Mouse (Mus musculus) hematopoietic stem cell, adult 5-6 weeks (primary cell): Measurements from ENCODE around the gene Abcg4. TPM values are rescaled to one million over a fixed set of nuclear protein-coding genes. Genes with fewer than 3 reads are reported as not detected.

ENCODE experiments used
- ATAC-seq, 2 experiments: fragments of 125-278 bp in 1 of 2; replicated peaks in 1 of 2; 2 replicates each; pipeline ENCODE4 v1.8.0; 2016 to 2017; ENCODE audit warnings: inconsistent platforms in 2 of 2, mild to moderate bottlenecking in 2 of 2, moderate number of reproducible peaks in 2 of 2, low read depth in 1 of 2, moderate TSS enrichment in 1 of 2; ENCODE audit not compliant: low FRiP score in 2 of 2, poor library complexity in 2 of 2, severe bottlenecking in 2 of 2, insufficient read depth in 1 of 2, low TSS enrichment in 1 of 2
- total RNA-seq: library from RNA; stranded (forward); fragments of 172-1452, 232-1000 nt; gene quantifications from 2 replicates; pipeline ENCODE4 v1.2.3, GENCODE M21; 2017

The Abcg4 gene
- total RNA-seq, 1 experiment from 2014 or later, result 0.99 TPM

GRCm38 (mm10) chr9:44254508-44255135 lies 33.8 kb downstream of the Abcg4 start:
- no peak for ATAC-seq

DNA sequence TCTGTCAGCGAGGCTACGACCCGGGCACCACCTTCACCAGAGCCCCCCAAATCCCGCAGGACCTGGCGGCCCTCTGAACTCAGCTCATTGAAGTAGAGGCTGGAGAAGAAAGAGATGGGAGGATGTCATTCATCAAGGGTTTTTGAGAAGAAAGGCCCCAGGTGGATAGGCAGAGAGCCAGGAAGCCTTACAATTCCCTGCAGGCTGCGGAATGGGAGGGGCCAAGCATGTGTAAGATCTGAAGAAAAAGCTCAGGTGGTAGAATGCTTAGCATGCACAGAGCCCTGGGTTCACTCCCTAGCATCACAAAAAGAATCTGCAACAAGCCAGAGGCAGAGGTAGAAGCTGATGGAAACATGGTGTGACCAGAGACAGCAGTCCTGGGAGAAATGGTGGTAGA lies 35.0 kb downstream of the Abcg4 start:
- no peak for ATAC-seq

DNA sequence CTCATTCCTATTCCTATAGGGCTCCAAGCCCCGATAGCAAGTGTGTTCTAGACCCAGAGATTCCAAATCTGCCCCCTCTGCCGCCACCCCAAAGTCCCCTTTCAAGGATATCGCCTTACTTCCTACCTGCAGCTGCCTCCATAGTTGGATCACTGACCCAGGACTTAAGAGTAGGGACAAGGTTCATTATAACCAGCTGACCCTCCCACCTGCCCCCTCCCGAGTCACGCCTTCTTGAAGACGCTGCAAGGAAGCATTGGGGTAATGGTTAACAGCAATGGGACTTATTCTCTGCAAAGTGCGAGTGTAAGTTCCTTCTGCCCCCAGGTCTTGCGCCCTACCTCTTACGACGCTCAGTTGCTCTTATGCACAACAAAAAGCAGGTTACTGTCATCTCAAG lies 37.1 kb downstream of the Abcg4 start, which contains the start of gene Pdzd3:
TSS of gene Pdzd3 (minus strand) at position 158 of the 400 bp plus-strand sequence.
- ATAC-seq, result no peak

DNA sequence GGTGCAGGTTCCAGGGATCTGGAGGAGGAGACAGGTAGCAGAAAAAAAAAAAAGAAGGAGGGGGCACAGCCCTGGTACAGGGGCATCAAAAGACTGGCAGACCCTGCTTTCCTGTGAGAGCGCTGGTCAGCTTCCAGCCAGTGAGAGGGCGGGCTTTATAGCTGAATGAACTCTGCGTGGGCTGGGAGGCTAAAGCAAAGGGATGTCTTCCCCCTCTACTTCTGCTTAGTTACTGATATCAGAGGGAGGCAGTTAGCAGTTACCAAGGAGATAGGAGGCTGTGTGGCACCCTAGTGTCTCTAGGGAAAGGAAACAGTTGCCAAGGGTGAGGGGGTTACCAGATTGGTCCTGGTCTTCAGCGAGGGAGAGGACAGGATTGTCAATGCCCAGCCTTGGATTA lies 38.0 kb downstream of the Abcg4 start:
- ATAC-seq, result no peak

DNA sequence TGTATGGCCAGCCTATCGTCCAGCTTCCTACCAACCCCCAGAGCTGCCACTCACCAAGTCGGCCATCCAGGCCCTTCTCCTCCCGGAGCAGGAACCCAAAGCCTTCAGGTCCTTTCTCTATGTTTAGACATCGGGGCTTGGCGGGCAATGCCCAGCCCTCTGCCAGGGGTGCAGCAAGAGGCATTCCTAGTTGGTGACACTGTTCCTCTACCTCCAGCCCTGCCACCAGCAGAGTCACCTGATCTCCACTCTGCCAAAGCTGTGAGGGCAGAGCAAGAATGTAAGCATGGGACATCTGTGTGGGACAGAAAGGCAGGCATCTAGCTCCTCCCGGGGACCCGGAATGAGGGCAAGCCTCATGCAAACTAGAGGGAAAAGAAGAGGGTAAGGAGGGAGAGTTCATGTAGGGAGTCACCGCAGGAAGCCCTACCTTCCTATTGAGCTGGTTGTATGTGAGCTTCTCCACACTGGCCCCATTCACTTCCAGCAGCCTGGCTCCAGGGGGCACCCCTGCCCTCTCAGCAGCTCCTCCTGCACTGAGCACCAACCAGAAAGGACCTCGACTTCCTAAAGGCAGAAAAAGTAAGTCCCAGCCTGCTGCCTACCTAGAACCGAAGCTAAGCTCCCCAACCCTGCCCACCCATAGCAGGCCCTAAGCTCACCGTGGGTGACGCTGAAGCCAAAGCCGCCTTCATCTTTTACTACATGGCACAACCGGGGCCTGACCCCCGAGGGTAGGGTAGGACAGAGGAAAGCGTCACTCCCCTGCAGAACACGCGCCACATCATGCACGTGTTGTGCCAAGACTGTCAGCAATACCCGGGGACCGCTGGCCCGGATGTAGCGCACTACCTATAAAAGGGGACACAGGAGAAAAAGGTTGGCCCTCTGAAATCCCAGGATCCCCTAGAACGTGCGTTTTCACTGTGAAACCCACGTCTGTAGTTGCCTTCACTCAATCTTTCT lies 39.0 kb downstream of the Abcg4 start:
- peak; percentile 85 to 89 for ATAC-seq

DNA sequence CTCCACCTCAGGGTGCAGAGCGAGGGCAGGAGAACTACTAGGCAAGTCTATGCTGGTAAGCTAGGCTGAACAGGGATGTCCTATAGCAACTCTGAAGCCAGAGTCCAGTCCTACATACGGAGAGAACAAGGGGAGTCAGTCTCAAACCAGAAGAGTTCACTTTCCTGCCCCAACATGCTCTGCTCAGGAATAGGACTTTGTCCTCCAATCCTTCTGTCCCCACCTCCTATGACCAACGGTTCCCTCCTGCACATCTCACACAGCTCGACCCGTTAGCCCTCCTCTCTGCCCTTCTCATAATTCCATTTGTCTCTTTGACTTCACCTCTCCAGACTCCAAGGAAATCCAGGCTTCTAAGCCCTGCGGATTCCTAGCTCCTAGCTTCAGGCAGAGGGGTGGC lies 40.5 kb downstream of the Abcg4 start:
- ATAC-seq, result no peak

- no peak for ATAC-seq
Measured at GRCm38 (mm10) chr9:44243621-44244020, 44.8 kb downstream of the Abcg4 start.

DNA sequence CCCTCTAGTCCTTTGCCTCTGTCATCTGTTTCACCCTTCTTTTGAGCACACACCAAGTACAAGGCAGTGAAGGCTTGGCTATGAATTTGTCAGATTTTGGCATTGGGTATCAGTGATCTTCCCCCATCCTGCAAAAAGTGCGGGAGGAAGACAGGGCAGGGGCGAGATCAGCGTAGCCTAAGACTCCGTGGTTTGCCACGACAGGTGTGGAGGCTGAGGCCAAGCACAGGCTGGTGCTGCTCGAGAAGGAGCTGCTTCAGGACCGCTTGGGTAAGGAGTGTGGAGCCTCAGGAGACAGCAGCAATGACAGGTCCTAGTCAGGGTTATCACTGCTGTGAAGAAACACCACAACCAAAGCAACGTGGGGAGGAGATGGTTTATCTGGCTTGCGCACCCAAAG lies 47.0 kb downstream of the Abcg4 start:
- no peak for ATAC-seq

- ATAC-seq, result no peak
Measured at GRCm38 (mm10) chr9:44240911-44241310, 47.5 kb downstream of the Abcg4 start.

- no peak for ATAC-seq
Measured at GRCm38 (mm10) chr9:44240399-44240798, 48.0 kb downstream of the Abcg4 start, which contains the start of gene Ccdc153. Gene Ccdc153, plus strand, starts transcription at chr9:44240676.

DNA sequence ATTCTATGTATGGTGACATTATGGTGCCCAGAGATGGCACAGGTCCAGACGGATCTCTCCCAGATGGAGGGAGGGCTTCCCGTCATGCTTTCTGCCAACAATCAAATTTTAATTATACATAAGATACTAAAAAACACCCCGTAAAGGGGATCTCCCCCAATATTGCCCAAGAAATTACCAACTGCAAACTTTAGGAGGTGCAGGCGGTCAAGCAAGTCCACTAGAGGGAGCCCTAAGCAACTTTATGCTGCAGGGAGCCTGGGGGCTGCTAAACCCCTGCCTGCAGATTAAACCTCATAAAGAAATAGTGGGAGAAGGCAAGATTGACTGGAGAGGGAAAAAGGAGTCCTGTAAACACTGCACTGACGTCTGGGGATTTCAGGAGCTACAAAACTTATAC lies 49.0 kb downstream of the Abcg4 start:
- peak; percentile 40 to 63; a peak in 2 of 4 replicates for ATAC-seq

- no peak for ATAC-seq
Measured at GRCm38 (mm10) chr9:44238501-44239190, 49.8 kb downstream of the Abcg4 start.

- ATAC-seq, result no peak
Measured at GRCm38 (mm10) chr9:44237128-44237527, 51.3 kb downstream of the Abcg4 start.

GRCm38 (mm10) chr9:44236601-44237000 lies 51.8 kb downstream of the Abcg4 start:
- ATAC-seq, result no peak

- peak; percentile 43 to 61; a peak in 3 of 4 replicates for ATAC-seq
Measured at GRCm38 (mm10) chr9:44234479-44235427, 53.7 kb downstream of the Abcg4 start.

DNA sequence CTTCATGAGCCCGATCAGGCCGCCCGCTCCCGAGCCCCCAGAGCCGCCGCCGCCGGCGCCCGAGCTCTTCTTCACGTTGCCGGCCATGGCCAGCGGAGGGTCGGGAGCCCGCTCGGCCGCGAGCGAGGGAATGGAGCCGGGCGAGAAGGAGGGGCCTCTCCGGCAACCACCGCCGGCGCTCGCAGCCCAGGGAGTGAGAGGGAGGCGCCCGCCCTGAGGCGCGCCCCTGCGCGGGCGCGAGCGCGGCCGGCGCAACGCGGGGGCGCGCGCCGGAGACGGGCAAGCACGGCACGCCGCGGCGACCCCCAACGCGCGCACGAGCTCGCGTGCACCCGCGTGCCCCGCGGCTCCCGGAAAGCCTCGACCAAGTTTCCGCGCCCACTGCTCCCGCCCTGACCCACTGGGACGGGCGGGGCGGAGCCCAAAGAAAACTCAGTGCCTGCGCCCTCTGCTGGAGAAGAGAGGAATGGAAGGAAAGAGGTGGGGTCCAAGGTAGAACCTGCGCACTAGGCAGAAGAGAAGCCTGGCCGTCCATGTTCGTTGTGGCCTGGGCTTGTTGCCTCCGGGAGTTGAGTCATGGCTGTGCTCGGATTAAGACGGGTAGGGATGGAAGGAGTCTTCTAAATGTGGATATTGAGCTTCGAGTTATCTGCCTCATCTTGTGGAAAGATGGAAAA lies 54.5 kb downstream of the Abcg4 start, which contains the start of gene Cbl:
TSS of gene Cbl (minus strand) at position 248 of the 677 bp plus-strand sequence.
- peak; percentile 75 to 91 for ATAC-seq
